Mouse (Mus musculus) thymus, adult 2 months (tissue): ENCODE data around the gene 1700057G04Rik.

ENCODE experiments used
- CTCF ChIP-seq: fragments of 200-500 bp; IDR thresholded peaks from 2 replicates; pipeline ENCODE4 v1.5.1; 2012; ENCODE audit warnings: mild to moderate bottlenecking, control low read depth, low read length, moderate library complexity, borderline replicate concordance; ENCODE audit not compliant: control insufficient read depth, poor library complexity, insufficient read depth; ENCODE audit errors: extremely low read depth
- POLR2A ChIP-seq: fragments of 200-500 bp; IDR thresholded peaks from 2 replicates; pipeline ENCODE4 v1.6.1; 2012; ENCODE audit warnings: mild to moderate bottlenecking, low read length, control low read depth, moderate library complexity; ENCODE audit not compliant: control insufficient read depth, poor library complexity, insufficient read depth; ENCODE audit errors: extremely low read depth

DNA sequence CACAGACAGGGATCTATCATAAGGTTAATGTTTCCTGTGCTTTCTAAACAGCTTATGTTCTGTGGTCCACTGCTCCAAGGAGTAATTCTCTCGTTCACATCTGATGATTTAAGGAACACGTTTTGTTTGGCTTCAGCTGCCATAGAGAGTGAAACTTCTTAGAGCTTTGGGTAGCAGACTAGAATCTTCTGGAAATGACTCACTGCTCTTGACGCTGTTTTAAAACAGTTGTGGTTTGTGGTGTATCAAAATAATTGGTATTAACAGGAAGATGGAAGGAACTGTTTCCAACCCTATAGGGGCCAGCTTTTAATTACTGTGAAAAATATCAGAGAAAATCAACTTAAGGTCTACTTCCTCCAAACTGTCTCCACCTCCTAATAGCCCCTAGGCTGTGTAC, 75.2 kb downstream of the 1700057G04Rik start:
- TF ChIP-seq POLR2A, result no peak
- no peak for TF ChIP-seq CTCF
